Mouse (Mus musculus) olfactory bulb, adult 2 months (tissue): ENCODE results near the gene Snx9. TPM values are rescaled to one million over a fixed set of nuclear protein-coding genes. Genes with fewer than 3 reads are reported as not detected.
A peak's percentile ranks its signal among the peaks of the same experiment; 100 is the strongest.

Source experiments
- H3K27ac ChIP-seq: fragments of 200-500 bp; 2 replicates; pipeline ENCODE4 v1.5.1; 2012; ENCODE audit warnings: low read depth, low read length; ENCODE audit not compliant: insufficient read depth
- H3K4me1 ChIP-seq: fragments of 200-500 bp; 2 replicates; pipeline ENCODE4 v1.6.1; 2012; ENCODE audit warnings: low read length; ENCODE audit not compliant: control insufficient read depth, insufficient read depth
- H3K4me3 ChIP-seq: fragments of 200-500 bp; 2 replicates; pipeline ENCODE4 v1.5.1; 2012; ENCODE audit warnings: mild to moderate bottlenecking, low read depth, low read length, moderate library complexity; ENCODE audit not compliant: insufficient read depth
- CTCF ChIP-seq: fragments of 200-500 bp; IDR thresholded peaks from 2 replicates; pipeline ENCODE4 v1.5.1; 2012; ENCODE audit warnings: low read depth, mild to moderate bottlenecking, low read length, moderate library complexity; ENCODE audit not compliant: insufficient read depth
- POLR2A ChIP-seq: fragments of 200-500 bp; IDR thresholded peaks from 2 replicates; pipeline ENCODE4 v1.6.1; 2012; ENCODE audit warnings: mild to moderate bottlenecking, low read depth, low read length, moderate library complexity; ENCODE audit not compliant: insufficient read depth
- WGBS: fragments of 180-500 bp; shearing (Covaris S2); methylation state at CpG from one replicate; pipeline ENCODE4 v1.1.7; 2018; 5-methylcytosine and 5-hydroxymethylcytosine counted together
- polyA plus RNA-seq: library from polyadenylated mRNA; stranded (reverse); fragments of >200 nt; gene quantifications from 2 replicates; pipeline ENCODE4 v1.2.4, GENCODE M21; 2012; ENCODE audit warnings: low replicate concordance; ENCODE audit not compliant: missing spikeins, insufficient read depth, insufficient read length

Gene Snx9
- polyA plus RNA-seq, 1 experiment: not detected

DNA sequence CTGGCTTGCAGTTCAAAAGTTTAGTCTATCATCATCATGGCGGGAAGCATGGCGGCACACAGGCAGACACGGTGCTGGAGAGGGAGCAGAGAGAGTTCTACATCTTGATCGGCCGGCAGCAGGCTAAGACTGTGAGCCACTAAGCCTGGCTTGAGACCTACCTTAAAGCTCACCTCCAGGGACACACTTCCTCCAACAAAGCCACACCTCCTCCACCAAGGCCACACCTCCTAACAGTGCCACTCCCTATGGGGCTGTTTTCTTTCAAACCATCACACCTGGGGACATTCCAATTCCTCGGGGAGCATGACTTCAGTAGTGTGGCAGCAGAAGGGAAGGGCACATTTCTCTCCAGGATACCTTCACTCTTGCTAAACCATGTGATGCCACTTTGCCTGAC lies 127.4 kb downstream of the Snx9 start:
- no peak for TF ChIP-seq CTCF
- TF ChIP-seq POLR2A: no peak
- no peak overlapping the region for H3K27ac ChIP-seq
- WGBS: 78% methylated on average over 6 of the region's 6 CpGs
- no peak overlapping the region for H3K4me3 ChIP-seq
- no peaks in the 10 kb centered on the region for H3K4me1 ChIP-seq

- 71% methylated on average over 3 of the region's 3 CpGs for WGBS
- no peaks in the 10 kb centered on the region for H3K4me1 ChIP-seq
- no peak overlapping the region for H3K27ac ChIP-seq
- H3K4me3 ChIP-seq: no peak overlapping the region
- no peak for TF ChIP-seq CTCF
- no peak for TF ChIP-seq POLR2A
Measured at GRCm38 (mm10) chr17:5969246-5969645, 128.1 kb downstream of the Snx9 start.

DNA sequence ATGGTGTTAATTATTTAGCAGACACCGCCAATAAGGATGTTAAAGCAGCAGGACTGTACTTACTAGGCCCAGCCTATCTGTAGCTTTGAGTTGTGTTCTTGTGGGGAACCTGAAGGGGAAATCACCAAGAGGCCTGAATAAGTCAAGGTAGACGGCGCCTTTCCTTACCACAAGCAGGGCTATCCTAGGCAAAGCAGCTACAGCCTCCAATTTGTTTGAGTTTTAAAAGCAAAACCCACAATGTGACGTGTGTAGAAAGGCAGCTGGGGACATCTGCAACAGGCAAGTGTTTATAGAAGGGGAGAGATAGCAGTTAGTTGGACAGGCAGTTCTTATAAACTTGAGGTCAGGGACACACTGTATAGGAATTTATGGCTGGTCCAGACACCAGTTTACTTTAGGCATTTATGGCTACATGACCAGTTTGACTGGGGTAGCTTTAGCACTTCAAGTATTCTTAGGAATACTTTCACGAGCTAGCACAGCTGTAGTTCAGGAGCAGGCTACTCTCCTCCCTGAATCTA lies 129.2 kb downstream of the Snx9 start:
- whole genome bisulfite sequencing: 92% methylated on average over 5 of the region's 5 CpGs
- Histone ChIP-seq H3K4me3 (no peak overlapping the region), H3K27ac (no peak overlapping the region), H3K4me1 (peaks cover 4% of the 10 kb centered on the region)
- TF ChIP-seq CTCF (no peak), POLR2A (no peak)

DNA sequence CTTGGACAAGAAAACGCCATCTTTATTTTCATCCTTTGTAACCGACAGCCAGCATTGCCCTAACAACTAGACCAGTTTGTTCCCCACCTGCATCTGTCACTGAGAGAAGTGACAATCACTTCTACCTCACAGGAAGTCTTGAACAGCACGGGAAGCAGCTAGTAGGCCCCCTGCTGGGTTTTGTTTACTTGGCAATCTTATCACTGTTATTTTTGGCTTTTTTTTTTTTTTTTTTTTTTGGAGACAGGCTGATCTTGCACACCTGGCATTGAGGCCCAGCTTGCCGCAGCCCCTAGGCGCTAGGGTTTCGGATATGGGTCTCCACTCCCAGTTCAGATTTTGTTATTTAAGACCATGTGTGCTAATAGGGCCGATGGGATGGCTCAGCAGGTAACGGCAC lies 132.4 kb downstream of the Snx9 start:
- peaks cover 27% of the 10 kb centered on the region for H3K4me1 ChIP-seq
- WGBS: 81% methylated on average over 8 of the region's 8 CpGs
- TF ChIP-seq CTCF (no peak), POLR2A (no peak)

GRCm38 (mm10) chr17:5975099-5975977 lies 134.2 kb downstream of the Snx9 start:
- WGBS: 30% methylated on average over 23 of the region's 23 CpGs
- no peak for TF ChIP-seq POLR2A
- TF ChIP-seq CTCF: no peak
- peak overlapping the region; percentile 41 for H3K4me3 ChIP-seq
- H3K27ac ChIP-seq: peak overlapping the region; percentile 20; the same call in 1 of the 2 replicates
- H3K4me1 ChIP-seq: peaks cover 27% of the 10 kb centered on the region

More for the DNA sequence above, 132.4 kb downstream of the Snx9 start:
- Histone ChIP-seq H3K4me3 (no peak overlapping the region), H3K27ac (no peak overlapping the region)

DNA sequence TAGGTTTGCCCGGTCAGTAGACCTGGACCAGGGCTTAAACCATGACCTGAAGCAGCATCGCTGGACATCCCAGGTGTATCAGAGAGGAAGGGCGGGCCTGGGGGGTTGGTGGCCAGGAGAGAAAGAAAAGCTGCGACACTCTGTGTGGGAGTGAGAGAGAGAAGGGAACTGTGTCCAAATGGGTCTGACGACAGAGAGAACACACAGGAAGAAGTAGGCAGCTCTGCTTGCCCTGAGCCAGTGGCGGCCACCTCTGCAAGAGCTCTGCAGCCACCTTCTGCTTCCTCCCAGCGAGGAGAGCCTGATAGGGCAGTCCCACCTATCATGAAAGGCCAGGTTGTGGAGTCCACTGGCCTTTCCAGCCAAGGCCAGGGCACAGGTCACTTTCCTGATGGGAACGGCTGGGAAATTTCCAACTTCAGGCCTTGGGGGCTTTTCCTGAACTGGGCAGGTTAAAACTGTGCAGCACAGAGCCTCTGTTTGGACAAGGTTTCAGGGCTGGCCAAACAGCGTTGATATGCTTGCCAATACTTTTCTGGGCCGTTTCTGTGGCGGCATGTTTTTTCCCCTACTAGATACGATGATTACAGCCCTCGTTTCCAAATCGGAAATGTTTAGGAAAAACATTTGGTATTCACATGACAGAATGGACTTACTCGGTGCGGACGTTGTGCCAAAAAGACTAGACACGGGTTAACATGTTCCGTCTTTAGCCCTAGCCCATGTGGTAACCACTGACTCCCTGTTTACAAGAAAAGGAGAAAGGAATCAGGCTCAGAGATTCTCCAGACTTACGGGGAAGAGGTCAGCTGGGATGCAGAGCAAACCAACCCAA lies 135.3 kb downstream of the Snx9 start:
- Histone ChIP-seq H3K4me3 (peak overlapping the region; percentile 41), H3K27ac (no peak overlapping the region), H3K4me1 (peaks cover 27% of the 10 kb centered on the region)
- TF ChIP-seq POLR2A: no peak
- TF ChIP-seq CTCF: no peak
- 51% methylated on average over 20 of the region's 20 CpGs for WGBS

DNA sequence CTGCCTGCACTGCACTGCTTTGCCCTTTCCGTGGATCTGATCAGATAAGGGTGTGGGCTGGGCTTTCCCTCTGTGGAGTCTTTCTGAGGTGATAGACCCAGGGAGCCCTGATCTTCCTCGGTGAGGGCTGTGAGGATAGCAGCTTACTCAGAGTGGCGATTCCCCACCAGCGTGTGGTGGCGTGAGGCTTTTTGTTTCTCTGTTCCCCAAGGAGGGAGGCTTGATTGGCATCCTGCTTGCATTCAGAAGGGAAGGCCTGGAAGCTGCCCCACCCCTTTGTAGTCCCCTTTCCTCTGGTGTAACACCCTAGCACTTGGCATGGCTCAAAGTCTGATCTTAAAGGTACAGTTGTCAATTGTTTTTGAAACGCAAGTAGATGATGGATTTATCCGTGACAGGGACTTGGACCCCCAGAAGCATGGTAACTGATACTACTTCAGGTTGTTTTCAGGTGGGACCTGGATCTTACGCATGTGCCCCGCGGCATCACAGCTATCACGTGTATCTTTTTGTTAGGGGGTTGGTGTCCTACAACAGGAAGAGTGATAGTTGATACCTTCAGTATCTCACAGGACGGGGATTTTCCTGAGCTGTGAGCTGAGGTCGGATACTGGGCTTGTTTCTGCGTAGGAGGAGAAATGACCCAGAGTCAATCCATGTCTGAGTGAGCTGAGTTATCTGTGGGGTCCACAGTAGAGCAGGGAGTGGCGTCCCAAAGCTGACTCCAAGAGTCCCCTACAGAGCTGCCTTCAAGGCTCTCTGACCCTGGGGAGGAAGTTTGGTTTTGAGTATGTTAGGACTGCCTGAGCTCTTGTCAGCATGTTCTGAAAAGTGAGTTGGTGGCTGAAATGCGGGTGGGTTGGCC lies 136.2 kb downstream of the Snx9 start:
- TF ChIP-seq POLR2A (no peak), CTCF (no peak)
- H3K27ac ChIP-seq: no peak overlapping the region
- H3K4me1 ChIP-seq: peaks cover 27% of the 10 kb centered on the region
- WGBS: 64% methylated on average over 16 of the region's 16 CpGs
- peak overlapping the region; percentile 11 for H3K4me3 ChIP-seq

DNA sequence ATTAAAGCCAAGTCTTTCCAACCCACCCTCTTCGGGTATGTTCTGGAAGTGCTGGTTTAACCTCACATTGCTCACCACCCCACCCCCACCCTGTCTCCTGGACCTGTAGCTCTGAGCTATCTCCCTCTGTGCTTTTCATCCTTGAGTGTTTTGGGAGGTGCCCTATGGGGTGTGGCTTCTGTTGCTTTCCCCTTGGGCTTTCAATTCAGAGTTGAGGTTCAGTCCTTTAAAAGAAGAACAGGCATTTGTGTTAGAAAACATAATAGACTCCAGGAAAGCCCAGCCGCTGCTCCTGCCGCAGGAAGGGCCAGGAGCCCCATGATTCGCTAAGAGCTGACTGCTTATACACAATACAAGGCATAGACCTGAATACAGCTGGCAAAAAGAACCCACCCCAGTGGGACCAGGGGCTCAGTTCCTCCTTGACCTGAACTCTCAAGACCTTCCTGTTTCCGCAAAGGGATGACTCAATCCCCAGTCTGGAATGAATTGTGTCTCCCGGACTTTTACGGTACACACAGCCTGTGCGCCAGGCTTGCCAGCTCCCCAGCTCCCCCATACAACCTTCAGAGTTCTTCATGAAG lies 136.9 kb downstream of the Snx9 start:
- Histone ChIP-seq H3K4me3 (no peak overlapping the region), H3K27ac (no peak overlapping the region), H3K4me1 (peaks cover 27% of the 10 kb centered on the region)
- 78% methylated on average over 8 of the region's 8 CpGs for WGBS
- no peak for TF ChIP-seq POLR2A
- no peak for TF ChIP-seq CTCF
